Mouse (Mus musculus) heart, postnatal 10 days (tissue): Measurements from ENCODE around the gene Ugt1a6b. TPM values are rescaled to one million over a fixed set of nuclear protein-coding genes. Genes with fewer than 3 reads are reported as not detected.
A peak's percentile ranks its signal among the peaks of the same experiment; 100 is the strongest.
"Not testable (repeated sequence)": the region's sequence is repeated elsewhere in the genome, so short reads cannot be mapped to it uniquely, and the experiment has no call there.

ENCODE experiments used
- DNase-seq, 2 experiments: peaks; one replicate each; pipeline ENCODE4 v3.0.0; 2021
- intact Hi-C: fragments of 180-260 bp; cut with DNase I; formaldehyde crosslinking; loops from one replicate; pipeline ENCODE4 v1.15.1; 2025
- total RNA-seq, 2 experiments: library from RNA; stranded (reverse); gene quantifications; 2 replicates each; pipeline ENCODE4 v1.2.3; 2021

Gene Ugt1a6b
- total RNA-seq, 2 experiments from 2014 or later = 0.72 TPM; not detected in 1

DNA sequence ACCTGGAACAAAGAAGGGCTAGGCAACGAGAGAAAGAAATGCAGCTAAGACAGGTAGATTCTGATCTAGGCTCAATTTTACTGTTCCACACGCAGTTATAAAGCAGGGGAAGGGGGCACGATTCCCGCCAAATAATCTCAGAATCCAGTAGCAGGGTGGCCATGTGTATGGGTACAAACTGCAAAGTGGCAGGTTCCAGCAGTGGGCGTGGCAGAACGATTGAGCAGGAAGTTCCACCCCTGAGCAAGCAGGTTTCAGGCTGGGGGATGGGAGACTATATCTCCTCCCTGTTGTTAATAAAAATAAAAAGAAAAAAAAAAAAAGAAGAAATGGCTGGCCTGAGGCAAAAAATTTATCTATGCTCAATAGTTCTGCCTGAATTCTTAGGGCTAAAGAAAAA, 9.7 kb downstream of the Ugt1a6b start:
- DNase-seq, intact Hi-C loops: not testable (repeated sequence)

DNA sequence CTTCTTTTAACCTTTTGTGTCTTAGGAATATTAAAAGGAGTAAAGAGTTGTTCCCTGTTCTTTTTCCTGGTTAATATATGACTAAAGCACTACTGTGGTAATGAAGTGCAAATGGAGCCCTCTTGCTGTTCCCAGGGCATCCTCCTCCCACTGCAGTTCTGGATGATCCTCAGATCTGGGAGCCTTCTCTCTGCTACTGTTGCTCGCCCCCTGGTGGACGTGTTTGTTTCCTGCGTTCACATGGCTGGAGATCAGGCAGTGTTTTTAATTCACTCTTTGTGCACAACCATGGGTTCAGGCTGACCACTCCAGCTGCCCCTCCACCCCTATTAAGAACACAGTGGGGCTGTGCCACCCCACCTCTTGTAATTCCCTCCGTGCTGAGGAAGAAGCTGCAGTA, 17.5 kb downstream of the Ugt1a6b start:
- intact Hi-C loops, DNase-seq: not testable (repeated sequence)

DNA sequence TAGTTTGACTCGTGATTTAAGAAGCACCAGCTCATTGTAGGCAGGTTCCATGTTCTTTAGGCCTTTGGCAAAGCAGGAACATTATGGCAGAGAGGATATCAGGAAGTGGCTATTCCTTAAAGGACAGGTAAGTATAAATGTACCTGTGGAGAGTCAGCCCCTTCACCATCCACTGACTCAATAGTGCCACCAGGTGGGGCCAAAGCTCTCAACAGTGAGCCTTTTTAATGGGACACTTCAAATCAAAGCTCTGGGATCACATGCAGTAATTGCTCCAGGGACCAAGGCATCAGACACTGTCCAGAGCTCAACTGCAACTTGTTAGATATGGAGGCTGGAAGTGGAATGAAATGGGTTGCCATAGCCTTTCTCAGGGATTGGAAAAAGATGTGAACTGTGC, 18.5 kb downstream of the Ugt1a6b start:
- intact Hi-C loops = not testable (repeated sequence)

DNA sequence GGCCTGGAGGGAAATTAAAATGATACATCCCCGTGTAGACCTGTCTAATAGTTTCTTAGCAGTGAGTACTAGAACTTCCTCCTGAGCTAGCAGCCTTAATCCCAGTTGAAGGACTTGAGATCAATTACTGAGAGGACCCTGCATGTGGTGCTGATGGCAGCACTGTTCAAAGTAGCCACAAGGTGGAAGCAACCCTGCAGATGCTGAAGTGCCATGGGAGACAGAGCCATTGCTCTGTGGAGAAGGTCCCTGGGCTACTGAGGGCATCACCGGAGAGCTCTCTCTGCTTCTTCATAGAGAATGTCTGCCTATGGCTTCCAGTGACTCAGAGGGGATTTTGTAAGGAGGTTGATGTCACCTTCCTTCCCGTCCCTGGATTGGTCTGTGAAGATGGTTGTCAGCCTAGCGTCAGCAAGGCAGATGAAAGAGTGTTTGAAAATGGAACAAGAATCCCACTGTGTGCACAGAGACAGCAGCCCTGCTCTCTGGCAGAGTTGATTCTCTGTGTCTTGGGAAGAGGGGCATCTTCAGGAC, 22.8 kb downstream of the Ugt1a6b start:
- intact Hi-C loops, DNase-seq: not testable (repeated sequence)

More for the DNA sequence above, 18.5 kb downstream of the Ugt1a6b start:
- DNase-seq = not testable (repeated sequence)

DNA sequence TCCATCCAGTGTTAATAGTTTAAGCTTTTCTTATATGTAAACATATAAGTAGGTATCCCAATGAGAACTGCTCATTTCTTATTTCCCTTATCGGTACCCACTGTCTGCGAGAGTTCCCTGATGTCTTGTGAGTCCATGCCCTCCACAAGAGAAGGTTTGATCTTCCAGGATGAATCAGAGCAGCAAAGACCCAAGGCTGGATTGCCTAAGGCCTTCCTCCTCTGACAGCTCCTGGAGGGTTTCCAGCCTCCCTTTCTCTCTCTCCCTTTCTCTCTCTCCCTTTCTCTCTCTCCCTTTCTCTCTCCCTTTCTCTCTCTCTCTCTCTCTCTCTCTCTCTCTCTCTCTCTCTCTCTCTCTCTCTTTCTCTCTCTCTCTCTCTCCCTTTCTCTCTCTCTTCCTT, 26.0 kb downstream of the Ugt1a6b start:
- DNase-seq, intact Hi-C loops: not testable (repeated sequence)

DNA sequence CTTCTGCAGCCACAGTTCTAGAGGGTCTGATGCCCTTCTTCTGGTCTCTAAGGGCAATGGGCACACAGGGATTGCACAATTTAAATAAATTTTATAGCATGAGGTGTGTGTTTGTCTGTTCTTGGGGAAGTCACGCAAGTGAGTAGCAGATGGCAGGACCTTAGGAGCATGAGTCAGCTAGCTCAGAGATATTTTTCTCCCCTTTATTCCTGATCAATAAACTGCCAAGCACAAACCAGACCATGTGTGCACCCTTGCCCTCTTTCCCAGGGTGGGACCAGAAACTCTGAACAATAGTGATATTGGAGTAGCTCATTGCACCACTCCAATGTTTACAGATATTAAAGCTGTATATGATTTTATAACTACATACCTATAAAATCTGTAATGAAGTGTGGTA, 27.2 kb downstream of the Ugt1a6b start:
- intact Hi-C loops, DNase-seq: not testable (repeated sequence)

DNA sequence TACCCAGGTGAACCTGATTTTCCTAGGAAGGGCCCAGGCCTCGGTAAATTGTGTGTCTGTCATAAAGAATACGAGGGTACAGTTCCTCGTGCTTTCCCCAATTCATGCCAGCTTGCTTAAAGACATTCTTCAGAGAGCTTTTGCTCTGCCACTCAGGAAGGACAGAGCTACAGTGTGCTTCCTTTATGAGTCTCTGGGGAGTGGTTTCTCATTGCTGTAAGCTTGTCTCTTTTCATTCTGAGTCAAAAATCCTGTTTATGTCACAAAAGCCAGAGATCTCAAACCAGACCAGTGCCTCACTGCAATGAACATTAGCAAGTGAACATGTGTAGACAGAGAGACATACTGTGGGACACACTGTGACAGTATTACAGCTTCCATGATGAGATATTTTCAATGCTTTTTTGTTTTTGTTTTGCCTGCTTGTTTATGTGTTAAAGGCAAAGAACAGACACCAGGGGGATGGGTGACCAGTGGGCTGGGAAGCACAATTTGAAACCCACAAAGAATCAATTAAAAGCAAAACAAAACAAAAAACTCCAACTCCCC, 30.9 kb downstream of the Ugt1a6b start:
- DNase-seq = no peak

DNA sequence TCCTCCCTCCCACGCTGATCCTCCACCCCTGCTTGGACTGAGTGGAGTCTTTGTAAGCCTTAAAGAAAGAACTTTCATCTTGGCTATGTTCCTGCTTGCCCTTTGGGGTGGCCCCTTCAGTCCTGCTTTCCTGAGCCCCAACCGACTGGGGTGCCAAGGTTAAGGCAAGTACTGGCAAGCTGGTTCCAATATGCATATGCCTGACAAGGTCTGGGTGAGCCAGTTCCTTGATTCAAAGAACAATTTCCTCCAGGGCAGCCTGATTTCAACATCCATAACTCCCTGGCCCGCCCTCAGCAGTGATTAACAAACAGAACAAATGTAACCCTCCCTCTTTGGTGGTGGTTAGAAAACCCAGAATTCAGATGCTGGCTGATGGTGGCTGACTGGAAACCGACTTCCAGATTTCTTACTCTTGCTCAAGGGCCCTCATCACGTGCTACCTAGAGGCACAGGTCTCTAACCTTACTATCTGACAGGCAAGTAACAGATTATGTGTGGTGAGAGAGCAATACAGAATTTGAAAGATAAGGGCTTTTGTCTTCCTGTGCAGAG, 31.5 kb downstream of the Ugt1a6b start, which contains the start of gene Ugt1a6a:
Ugt1a6a (plus strand) TSS at position 353 of the 555 bp plus-strand sequence.
- peak; percentile 20 to 22 for DNase-seq
- intact Hi-C loops = not testable (repeated sequence)

More for the DNA sequence above, 30.9 kb downstream of the Ugt1a6b start:
- intact Hi-C loops = no loop called here

DNA sequence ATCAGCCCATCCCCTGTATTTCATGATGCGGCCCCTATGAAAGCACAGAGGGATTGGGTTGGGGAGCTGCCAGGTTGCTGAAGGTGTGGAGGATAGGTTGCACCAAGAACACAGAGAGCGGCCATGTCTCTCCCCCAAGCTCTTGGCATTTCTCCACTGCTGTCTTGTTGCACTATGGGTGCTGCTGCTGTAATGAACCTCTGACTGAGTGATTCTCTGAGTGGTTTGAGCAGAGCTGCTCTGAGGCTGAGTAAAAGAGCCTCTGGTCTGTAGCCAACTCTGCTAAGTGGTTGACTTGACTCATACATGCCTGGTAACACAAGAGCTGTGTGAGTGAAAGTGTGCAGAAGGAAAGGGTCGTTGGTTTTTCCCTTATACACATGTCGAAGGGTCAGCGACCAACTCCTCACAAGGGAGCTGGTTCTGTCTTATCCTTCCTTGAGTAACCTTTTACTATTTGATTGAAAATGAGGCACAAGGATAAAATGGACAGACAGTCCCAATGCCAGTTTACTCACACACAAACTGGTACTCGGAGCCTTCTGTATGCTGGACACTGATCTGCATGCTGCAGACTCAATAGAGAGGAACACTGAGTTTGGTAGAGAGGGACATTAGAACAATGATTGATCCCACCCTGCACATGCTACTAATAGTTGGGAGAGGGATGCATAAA, 32.3 kb downstream of the Ugt1a6b start:
- DNase-seq, intact Hi-C loops: not testable (repeated sequence)

DNA sequence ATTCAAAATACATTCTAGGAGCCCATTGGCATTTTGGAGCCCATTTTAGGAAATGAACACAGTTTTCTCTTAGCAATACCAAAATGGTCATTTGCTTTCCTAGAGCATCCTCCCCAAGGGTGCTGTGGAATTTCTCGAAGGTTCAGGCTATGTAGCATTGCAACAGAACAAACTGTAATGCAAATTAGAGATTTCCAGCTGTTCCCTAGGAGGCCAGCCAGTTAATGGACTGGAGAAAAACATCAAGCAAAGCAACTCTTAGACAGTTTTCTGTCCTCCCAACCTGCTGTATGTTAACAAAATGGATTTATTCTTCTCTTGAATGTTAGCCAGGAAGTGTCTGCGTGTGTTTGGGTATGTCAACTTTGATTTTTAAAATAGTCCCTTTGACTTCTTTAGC, 33.6 kb downstream of the Ugt1a6b start:
- DNase-seq = peak; percentile 27 to 33
- intact Hi-C loops = no loop called here

DNA sequence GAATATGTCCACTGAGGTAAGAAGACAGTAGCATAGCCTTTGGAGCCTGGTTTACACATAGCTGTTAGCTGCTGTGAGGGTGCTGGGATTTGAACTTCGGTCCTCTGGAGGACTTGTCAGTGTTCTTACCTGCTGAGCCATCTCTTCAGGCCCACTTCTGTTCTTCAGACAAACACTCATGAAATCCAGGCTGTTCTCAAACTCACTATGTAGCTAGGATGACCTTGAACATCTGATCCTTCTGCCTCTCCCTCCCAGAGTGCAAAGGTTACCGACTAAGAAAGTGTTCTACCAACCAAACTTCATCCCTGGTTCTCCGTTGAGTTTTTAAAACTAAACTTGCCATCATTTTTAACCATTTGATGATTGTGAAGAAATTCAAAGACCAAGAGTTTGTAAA, 34.2 kb downstream of the Ugt1a6b start:
- DNase-seq = no peak
- intact Hi-C loops = no loop called here

DNA sequence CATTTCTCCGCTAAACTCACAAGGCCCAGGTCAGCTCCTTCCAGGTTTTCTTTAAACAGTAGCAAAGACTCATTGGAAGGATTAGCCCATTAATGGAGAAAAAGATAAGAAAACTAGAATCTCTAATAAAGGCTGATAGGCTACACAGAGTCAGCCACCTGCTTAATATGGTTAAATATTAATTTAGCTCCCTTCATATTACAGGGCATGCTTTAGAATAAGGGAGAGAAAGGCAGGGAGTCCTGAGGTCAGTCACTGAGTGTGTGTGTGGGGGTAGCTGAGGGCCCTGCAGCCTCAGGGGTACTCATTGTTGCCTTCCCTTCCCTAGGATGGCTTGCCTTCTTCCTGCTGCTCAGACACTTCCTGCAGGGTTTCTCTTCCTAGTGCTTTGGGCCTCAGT, 35.1 kb downstream of the Ugt1a6b start:
- no peak for DNase-seq
- intact Hi-C loops = no loop called here

DNA sequence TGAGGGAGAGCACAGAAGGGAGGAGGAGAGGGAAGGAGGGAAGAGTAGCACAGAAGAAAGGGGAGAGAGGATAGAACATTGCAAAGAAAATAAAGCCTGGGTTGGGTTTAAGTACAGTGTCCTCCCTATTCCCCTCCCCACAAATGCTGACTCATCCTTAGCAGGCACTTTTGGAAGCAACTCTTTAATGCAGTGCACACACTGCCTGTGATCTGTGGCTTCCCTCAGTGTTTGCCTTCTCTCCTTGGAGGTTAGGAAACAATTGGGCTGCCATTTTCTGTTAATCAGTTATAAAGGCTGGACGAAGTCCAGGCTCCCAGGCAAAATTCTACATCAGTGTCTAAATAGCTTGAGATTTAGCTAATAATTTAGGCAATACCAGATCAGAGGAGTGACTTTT, 37.4 kb downstream of the Ugt1a6b start:
- DNase-seq, intact Hi-C loops: not testable (repeated sequence)

DNA sequence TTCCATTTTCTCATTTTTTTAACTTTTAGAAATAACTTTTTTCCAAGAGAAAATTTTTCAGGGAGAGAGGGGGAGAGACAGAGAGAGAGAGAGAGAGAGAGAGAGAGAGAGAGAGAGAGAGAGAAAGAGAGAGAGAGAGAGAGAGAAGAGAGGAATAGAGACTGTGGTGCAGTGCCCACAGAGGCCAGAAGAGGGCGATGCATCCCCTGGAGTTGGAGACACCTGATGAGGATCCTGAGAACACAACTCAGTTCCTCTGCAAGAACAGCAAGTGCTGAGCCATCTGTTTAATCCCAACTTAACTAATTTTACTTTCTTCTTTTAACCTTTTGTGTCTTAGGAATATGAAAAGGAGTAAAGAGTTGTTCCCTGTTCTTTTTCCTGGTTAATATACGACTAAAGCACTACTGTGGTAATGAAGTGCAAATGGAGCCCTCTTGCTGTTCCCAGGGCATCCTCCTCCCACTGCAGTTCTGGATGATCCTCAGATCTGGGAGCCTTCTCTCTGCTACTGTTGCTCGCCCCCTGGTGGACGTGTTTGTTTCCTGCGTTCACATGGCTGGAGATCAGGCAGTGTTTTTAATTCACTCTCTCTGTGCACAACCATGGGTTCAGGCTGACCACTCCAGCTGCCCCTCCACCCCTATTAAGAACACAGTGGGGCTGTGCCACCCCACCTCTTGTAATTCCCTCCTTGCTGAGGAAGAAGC, 41.1 kb downstream of the Ugt1a6b start:
- intact Hi-C loops = not testable (repeated sequence)
- peak in 1 of 2 experiments; percentile 52 for DNase-seq

DNA sequence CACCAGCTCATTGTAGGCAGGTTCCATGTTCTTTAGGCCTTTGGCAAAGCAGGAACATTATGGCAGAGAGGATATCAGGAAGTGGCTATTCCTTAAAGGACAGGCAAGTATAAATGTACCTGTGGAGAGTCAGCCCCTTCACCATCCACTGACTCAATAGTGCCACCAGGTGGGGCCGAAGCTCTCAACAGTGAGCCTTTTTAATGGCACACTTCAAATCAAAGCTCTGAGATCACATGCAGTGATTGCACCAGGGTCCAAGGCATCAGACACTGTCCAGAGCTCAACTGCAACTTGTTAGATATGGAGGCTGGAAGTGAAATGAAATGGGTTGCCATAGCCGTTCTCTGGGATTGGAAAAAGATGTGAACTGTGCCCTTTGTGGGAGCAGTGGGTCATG, 42.2 kb downstream of the Ugt1a6b start:
- intact Hi-C loops, DNase-seq: not testable (repeated sequence)

DNA sequence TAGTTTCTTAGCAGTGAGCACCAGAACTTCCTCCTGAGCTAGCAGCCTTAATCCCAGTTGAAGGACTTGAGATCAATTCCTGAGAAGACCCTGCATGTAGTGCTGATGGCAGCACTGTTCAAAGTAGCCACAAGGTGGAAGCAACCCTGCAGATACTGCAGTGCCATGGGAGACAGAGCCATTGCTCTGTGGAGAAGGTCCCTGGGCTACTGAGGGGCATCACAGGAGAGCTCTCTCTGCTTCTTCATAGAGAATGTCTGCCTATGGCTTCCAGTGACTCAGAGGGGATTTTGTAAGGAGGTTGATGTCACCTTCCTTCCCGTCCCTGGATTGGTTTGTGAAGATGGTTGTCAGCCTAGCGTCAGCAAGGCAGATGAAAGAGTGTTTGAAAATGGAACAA, 47.1 kb downstream of the Ugt1a6b start:
- intact Hi-C loops = loop anchor here (5.0 kb wide), 1 partner anchor 127 kb away; the partner anchor contains the start of genes Hjurp and Trpm8
- DNase-seq = not testable (repeated sequence)

DNA sequence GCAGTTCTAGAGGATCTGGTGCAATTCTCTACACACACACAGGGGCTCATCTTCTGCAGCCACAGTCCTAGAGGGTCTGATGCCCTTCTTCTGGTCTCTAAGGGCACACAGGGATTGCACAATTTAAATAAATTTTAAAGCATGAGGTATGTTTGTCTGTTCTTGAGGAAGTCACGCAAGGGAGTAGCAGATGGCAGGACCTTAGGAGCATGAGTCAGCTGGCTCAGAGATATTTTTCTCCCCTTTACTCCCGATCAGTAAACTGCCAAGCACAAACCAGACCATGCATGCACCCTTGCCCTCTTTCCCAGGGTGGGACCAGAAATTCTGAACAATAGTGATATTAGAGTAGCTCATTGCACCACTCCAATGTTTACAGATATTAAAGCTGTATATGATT, 55.4 kb downstream of the Ugt1a6b start:
- intact Hi-C loops = no loop called here
- DNase-seq = no peak

DNA sequence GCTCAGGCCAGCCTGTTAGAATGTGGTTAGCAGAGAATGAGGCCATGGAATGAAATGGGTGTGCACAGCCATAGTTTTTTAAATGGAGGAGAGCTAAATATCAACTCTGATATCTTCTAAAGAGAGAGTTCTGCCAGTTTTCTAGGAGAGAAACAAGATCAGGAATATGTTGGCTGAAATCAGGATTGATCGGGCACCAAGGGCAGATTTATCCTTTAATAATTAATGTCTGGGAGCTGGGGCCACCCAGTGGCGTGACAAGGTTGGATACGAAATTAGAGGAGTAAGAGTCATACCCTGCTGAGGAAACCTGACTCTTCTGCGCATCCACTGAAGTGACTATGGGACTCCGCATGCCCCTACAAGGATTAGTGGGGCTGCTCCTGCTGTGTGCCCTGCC, 62.7 kb downstream of the Ugt1a6b start, which contains the start of gene Ugt1a5:
Ugt1a5 (plus strand) TSS at position 302 of the 400 bp plus-strand sequence.
- intact Hi-C loops = no loop called here
- no peak for DNase-seq

DNA sequence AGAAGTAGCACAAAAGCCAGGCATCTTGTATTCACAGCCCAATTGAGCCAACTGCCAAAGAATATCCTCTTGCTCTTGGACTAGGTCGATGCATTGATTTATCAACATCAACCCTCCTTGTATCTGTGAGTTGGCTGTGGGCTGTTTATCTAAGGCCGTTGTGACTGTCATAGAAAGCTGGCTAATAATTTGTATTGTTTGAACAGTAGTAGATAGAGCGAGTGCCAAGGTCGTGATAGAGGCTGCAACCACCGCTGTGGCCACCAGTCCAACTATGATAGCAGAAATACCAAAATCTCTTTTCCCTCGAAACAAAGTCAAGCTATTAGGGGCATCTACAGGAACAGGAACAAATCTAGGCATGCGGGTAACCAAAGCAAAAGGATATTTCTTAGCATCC, 69.1 kb downstream of the Ugt1a6b start:
- DNase-seq, intact Hi-C loops: not testable (repeated sequence)

DNA sequence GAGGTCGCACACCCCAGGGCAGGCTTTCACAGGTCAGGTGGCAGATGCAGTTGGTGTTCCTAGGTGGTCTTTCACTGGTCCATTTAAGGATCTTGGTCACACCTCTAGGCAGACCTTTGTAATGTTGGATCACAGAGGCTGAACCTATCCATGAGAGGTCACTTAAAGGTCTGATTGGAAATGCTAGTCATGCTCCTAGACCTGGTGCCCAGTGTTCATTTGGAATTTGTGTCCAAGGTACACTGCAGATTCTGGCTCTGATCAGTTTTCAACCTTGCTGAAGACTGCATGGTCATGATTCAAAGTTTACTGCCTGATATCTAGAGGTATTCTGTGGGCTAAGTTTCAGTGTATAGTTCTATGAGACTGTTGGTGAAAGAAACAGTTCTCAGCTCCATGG, 76.6 kb downstream of the Ugt1a6b start:
- intact Hi-C loops = no loop called here
- no peak for DNase-seq
